Mouse (Mus musculus) G1E (cell line): Measurements from ENCODE around the gene Col25a1.

ENCODE experiments used
- CTCF ChIP-seq: IDR thresholded peaks from 2 replicates; pipeline ENCODE4 v1.5.1; 2012; ENCODE audit warnings: low read depth, low read length, inconsistent platforms, mixed read lengths
- POLR2AphosphoS5 ChIP-seq: IDR thresholded peaks from 2 replicates; pipeline ENCODE4 v1.6.1; 2012; ENCODE audit warnings: low read depth, low read length, inconsistent platforms; ENCODE audit not compliant: insufficient replicate concordance
- TAL1 ChIP-seq: conservative IDR thresholded peaks from 2 replicates; pipeline ENCODE4 v1.6.1; 2012; ENCODE audit warnings: low read depth, low read length, inconsistent platforms, mixed read lengths

DNA sequence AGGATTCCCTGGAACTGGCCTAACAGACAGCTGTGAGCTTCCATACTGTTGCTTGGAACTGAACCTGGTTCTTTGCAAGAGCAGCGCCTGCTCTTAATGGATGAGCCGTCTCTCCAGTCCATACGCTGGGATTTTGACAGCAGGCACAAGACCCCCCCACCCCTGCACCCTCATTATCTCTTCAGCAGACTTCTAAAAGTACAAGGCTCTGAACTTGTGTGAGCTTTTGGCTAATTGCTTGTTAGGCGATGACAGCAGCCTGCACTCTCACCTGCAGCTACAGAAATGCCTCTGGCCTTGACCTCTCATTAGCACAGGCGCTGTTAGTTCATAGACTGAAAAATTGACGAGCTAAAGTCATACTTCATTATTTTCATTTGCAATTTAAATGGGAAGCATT is 14.4 kb upstream of the Col25a1 start:
- TF ChIP-seq POLR2AphosphoS5 (no peak), CTCF (no peak), TAL1 (no peak)
